Mouse (Mus musculus): Measurements from ENCODE around the gene Olfr1380. TPM values are rescaled to one million over a fixed set of nuclear protein-coding genes. Genes with fewer than 3 reads are reported as not detected.
"Not testable (repeated sequence)": the region's sequence is repeated elsewhere in the genome, so short reads cannot be mapped to it uniquely, and the experiment has no call there.

Olfr1380 gene
- not detected in 2 replicates for total RNA-seq (2012; rRNA removed)
- not detected in 2 replicates for total RNA-seq (2014; rRNA removed)
- polyA plus RNA-seq (2012; ENCODE audit: insufficient read length, low read depth): not detected in 2 replicates

DNA sequence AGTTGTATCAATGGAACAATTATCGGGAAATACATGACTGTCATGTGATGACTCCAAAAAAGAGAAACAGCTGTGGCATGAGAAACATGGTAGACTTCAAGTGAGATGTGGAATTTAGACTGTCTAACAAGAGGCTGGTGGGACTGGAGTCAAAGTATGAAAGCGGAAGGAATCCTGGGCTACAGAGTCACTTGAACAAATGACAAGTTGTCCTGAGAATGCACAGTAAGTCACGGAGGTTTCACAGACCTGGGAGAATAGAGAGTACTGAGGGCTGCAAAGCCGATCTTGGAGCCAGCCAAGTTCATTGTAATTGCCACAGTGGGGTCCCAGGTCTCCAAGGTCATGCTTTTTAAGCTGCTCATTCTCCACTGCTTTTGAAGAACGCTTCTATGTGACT lies at the start of gene Olfr1380:
Gene Olfr1380, plus strand, starts transcription at position 301 of the 400 bp plus-strand sequence.
- H3K36me3 ChIP-seq (replicated peaks in 1 of 2; ENCODE audit: control insufficient read depth in 1 of 2, insufficient read depth in 1 of 2, low read length in 1 of 2); H3K27me3 ChIP-seq (replicated peaks); H3K79me2 ChIP-seq (replicated peaks; ENCODE audit: control insufficient read depth, extremely low read depth, insufficient read depth, poor library complexity, severe bottlenecking); dilution Hi-C loops (cut with MboI; ENCODE audit: extremely low pct_ligation_motif_present, extremely low pct_unique_long_range_greater_than_20kb, low sequenced_read_pairs); H3K9ac ChIP-seq (ENCODE audit: insufficient read depth, low read depth); H3K4me1 ChIP-seq (ENCODE audit: control insufficient read depth in 1 of 2, insufficient read depth in 2 of 2); H3K27ac ChIP-seq (ENCODE audit: insufficient read depth, low read depth); H3K9me3 ChIP-seq (replicated peaks; ENCODE audit: low read length); in situ Hi-C loops (cut with MboI; ENCODE audit: low pct_ligation_motif_present, low pct_unique_long_range_greater_than_20kb, low sequenced_read_pairs); DNase-seq (ENCODE audit: extremely low read depth); H3K4me3 ChIP-seq (replicated peaks in 1 of 3; ENCODE audit: low read depth in 2 of 3, low read length in 2 of 3, poor library complexity in 1 of 3); H3K4me2 ChIP-seq (ENCODE audit: insufficient read depth, low read depth, poor library complexity, severe bottlenecking): not testable (repeated sequence)

DNA sequence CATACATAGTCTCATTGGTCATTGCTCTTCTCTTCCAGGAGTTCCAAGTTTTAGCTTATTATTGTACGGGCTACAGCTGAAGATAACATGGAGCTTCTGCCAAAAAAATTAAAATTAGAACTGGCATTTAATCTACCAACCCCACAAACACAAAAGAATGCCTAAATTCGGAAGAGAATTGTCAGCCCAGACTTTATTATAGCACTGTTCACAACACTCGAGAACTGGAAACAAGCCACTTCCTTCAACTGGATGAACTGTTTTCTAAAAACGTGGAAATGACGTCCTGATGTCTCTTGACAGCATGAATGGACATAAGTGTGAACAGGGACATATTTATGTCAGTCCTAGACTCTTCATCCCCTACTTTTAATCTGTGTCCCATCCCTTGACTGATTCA lies 38.6 kb upstream of the Olfr1380 start:
- Histone ChIP-seq H3K4me2 (ENCODE audit: insufficient read depth, low read depth, poor library complexity, severe bottlenecking) (no peak overlapping the region), H3K79me2 (replicated peaks; ENCODE audit: control insufficient read depth, extremely low read depth, insufficient read depth, poor library complexity, severe bottlenecking) (no peaks in the 10 kb centered on the region), H3K4me1 (ENCODE audit: control insufficient read depth in 1 of 2, insufficient read depth in 2 of 2) (no peaks in the 10 kb centered on the region), H3K4me3 (replicated peaks in 1 of 3; ENCODE audit: low read depth in 2 of 3, low read length in 2 of 3, poor library complexity in 1 of 3) (no peak overlapping the region), H3K36me3 (replicated peaks in 1 of 2; ENCODE audit: control insufficient read depth in 1 of 2, insufficient read depth in 1 of 2, low read length in 1 of 2) (no peaks in the 10 kb centered on the region), H3K9ac (ENCODE audit: insufficient read depth, low read depth) (no peak overlapping the region), H3K27me3 (replicated peaks) (peaks cover 19% of the 10 kb centered on the region), H3K9me3 (replicated peaks; ENCODE audit: low read length) (no peaks in the 10 kb centered on the region), H3K27ac (ENCODE audit: insufficient read depth, low read depth) (no peak overlapping the region)
- in situ Hi-C loops (cut with MboI; ENCODE audit: low pct_ligation_motif_present, low pct_unique_long_range_greater_than_20kb, low sequenced_read_pairs) (no loop called here), dilution Hi-C loops (cut with MboI; ENCODE audit: extremely low pct_ligation_motif_present, extremely low pct_unique_long_range_greater_than_20kb, low sequenced_read_pairs) (no loop called here)
- no peak for DNase-seq (ENCODE audit: extremely low read depth)
- TF ChIP-seq KAT2A (IDR thresholded peaks at IDR 0.05; ENCODE audit: insufficient replicate concordance, low read length): no peak

DNA sequence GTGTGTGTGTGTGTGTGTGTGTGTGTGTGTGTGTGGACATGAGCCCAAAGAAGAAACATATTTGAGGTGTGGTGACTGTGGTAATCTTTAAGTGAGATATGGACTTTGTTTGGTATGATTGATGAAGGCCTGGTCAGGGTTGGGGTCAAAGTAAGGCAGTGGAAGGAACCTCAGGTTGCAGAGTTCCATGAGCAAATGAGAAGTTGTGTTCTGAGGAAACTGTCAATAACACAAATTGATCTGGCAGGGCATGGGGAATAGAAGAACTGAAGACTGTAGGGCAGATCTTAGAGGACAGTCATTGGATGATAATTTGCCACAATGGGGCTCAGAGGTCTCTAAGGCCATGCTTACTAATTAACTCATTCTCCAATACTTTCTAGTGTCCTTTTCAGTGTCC lies 37.3 kb upstream of the Olfr1380 start, which contains the start of gene Olfr1383:
Gene Olfr1383, plus strand, starts transcription at position 301 of the 400 bp plus-strand sequence.
- H3K4me2 ChIP-seq (ENCODE audit: insufficient read depth, low read depth, poor library complexity, severe bottlenecking): no peak within 1 kb of the TSS
- no peaks in the 10 kb centered on the region for H3K79me2 ChIP-seq (replicated peaks; ENCODE audit: control insufficient read depth, extremely low read depth, insufficient read depth, poor library complexity, severe bottlenecking)
- no peak within 1 kb of the TSS for H3K4me3 ChIP-seq (replicated peaks in 1 of 3; ENCODE audit: low read depth in 2 of 3, low read length in 2 of 3, poor library complexity in 1 of 3)
- H3K36me3 ChIP-seq (replicated peaks in 1 of 2; ENCODE audit: control insufficient read depth in 1 of 2, insufficient read depth in 1 of 2, low read length in 1 of 2): no peaks in the 10 kb centered on the region
- peaks cover 16% of the 10 kb centered on the region for H3K27me3 ChIP-seq (replicated peaks)
- no peak for TF ChIP-seq E2F4 (IDR thresholded peaks at IDR 0.05; ENCODE audit: insufficient replicate concordance, low read depth, low read length)
- no peak for TF ChIP-seq USF2 (conservative IDR thresholded peaks at IDR 0.05; ENCODE audit: low read depth, low read length)
- TF ChIP-seq TBP (conservative IDR thresholded peaks at IDR 0.05; ENCODE audit: low read depth, low read length): no peak
- no peak for TF ChIP-seq NRF1 (IDR thresholded peaks at IDR 0.05; ENCODE audit: low read depth, low read length)
- TF ChIP-seq POLR2AphosphoS2 (IDR thresholded peaks at IDR 0.05; ENCODE audit: low read depth, low read length): no peak
- no peak for TF ChIP-seq UBTF (IDR thresholded peaks at IDR 0.05; ENCODE audit: low read depth, low read length)
- no peak for TF ChIP-seq ETS1 (conservative IDR thresholded peaks at IDR 0.05; ENCODE audit: low read depth, low read length)
- TF ChIP-seq ZKSCAN1 (IDR thresholded peaks at IDR 0.05; ENCODE audit: borderline replicate concordance, low read depth, low read length): no peak
- TF ChIP-seq ZNF384 (IDR thresholded peaks at IDR 0.05; ENCODE audit: low read depth, low read length): no peak
- no peak for TF ChIP-seq ZC3H11A (IDR thresholded peaks at IDR 0.05; ENCODE audit: low read depth, low read length)
- TF ChIP-seq MAX (IDR thresholded peaks at IDR 0.05; ENCODE audit: low read length): no peak
- no peak for TF ChIP-seq MAFK (IDR thresholded peaks at IDR 0.05; ENCODE audit: insufficient replicate concordance, low read length)
- TF ChIP-seq SMC3 (IDR thresholded peaks at IDR 0.05; ENCODE audit: low read depth, low read length): no peak
- H3K4me1 ChIP-seq (ENCODE audit: control insufficient read depth in 1 of 2, insufficient read depth in 2 of 2): no peaks in the 10 kb centered on the region
- H3K9me3 ChIP-seq (replicated peaks; ENCODE audit: low read length): no peaks in the 10 kb centered on the region
- in situ Hi-C loops (cut with MboI; ENCODE audit: low pct_ligation_motif_present, low pct_unique_long_range_greater_than_20kb, low sequenced_read_pairs): no loop called here
- dilution Hi-C loops (cut with MboI; ENCODE audit: extremely low pct_ligation_motif_present, extremely low pct_unique_long_range_greater_than_20kb, low sequenced_read_pairs): no loop called here
- H3K9ac ChIP-seq (ENCODE audit: insufficient read depth, low read depth): no peak within 1 kb of the TSS
- H3K27ac ChIP-seq (ENCODE audit: insufficient read depth, low read depth): no peak within 1 kb of the TSS
- no peak for DNase-seq (ENCODE audit: extremely low read depth)

Data from CH12.LX (cell line).